Mouse (Mus musculus) G1E-ER4 (cell line): ENCODE results near the gene Gpr19. TPM values are rescaled to one million over a fixed set of nuclear protein-coding genes. Genes with fewer than 3 reads are reported as not detected.

ENCODE experiments used
- GATA1 ChIP-seq: IDR thresholded peaks from one replicate; pipeline ENCODE4 v1.8.0; 2012; ENCODE audit warnings: low read length, inconsistent platforms
- polyA plus RNA-seq: library from polyadenylated mRNA; stranded (reverse); fragments of >175 nt; gene quantifications from 2 replicates; pipeline ENCODE4 v1.2.3, GENCODE M21; 2012

Gpr19 gene
- polyA plus RNA-seq, 1 experiment, result 1.7 TPM

DNA sequence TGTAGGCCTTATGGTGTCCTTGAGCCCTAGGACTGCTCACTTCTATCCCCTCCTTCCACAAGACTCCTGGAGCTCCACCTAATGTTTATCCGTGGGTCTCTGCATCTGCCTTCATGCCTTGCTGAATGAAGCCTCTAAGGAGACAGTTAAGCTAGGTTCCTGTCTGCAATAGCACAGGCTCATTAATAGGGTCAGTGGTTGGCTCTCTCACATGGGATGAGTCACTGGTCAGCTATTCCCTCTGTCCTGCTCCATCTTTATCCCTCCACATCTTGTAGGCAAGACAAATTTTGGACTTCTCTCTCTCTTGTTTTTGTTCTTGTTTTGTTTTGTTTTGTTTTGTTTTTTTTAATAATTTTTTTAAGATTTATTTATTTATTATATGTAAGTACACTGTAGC lies 7.4 kb upstream of the Gpr19 start:
- TF ChIP-seq GATA1, result no peak

DNA sequence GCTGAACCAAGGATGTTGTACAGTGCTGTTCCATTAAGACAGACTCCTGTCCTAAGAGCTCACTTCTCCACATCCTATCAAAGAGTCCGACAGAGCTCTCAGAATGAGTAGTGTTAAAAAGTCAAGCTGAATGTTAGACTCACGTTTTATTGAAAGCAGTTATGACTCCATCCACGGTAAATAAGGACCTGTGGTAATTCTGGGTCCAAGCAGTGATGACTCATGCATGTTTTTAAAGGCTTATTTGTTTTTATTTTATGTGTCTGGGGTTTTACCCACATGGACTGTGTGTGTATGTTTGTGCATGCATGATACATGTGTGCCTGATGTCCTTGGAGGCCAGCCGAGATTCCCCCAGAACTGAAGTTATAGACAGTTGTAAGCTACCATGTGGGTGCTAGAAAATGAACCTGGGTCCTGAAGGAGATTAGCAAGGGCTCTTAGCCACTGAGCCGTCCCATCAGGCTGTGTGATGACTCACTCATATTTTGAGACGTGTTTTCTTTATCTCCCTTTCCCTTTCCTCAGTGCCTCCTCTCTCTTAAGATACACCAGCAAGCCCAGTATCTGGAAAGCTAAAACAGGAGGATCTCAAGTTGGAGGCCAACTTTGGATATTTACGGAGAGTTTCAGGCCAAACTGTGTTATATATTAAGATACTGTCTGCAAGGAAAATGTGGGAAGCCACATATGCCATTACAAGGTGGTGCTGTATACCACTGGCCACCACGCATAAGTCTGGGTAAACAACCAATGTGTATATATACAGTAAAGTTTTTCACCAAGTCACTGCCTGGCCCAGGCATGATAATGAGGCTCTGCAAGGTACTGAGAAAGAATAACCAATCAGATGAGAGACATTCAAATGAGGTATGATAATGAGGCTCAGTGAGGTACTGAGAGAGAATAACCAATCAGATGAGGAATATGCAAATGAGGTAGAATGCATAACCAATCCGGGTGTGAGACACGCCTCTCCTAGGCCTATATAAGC lies 5.8 kb upstream of the Gpr19 start:
- no peak for TF ChIP-seq GATA1

DNA sequence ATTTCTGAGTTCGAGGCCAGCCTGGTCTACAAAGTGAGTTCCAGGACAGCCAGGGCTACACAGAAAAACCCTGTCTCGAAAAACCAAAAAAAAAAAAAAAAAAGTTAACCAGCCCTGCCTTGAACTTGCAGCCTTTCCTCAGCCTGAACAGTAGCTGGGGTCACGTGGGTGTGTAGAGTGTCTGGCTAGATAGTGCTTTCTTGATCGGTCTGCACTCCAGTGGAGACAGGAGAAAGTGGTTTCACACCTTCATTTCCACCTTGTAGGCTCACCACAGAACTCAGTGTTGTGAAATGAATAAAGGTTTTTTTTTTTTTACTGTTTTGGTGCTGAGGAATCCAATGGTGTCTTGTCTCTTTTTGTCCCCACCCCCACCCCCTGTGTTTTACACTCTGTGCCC lies 5.0 kb upstream of the Gpr19 start:
- no peak for TF ChIP-seq GATA1

DNA sequence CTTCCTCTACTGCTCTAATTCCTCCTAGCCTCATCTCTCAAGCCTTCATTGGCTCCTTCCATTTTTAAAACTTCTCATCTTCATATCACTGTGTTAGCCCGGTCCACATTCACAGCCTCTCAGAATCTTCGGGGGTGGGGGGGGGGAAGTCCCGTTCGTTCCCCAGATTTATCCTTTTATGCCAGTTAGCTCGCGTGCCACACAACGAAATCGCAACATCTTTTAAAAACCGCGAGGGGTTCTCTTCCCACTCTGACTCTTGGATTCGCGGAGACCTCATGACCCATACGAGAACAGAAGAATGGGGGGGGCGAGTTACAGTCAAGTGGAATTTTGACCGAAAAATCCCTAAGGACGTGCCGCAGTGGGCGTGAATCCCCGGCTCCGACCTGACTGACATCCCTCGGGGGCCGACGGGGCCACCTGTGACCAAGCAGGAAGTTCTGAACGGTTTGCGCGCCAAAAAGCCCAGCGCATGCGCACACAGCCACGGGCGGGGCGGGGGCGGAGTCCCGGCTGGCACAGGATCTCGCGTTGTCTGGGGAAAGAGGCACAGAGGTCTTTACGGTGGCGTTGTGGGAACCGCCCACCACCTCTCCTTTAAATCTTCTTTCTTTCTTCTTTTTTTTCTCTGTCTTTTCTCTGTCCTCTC lies 809 bp downstream of the Gpr19 start:
- TF ChIP-seq GATA1, result no peak

DNA sequence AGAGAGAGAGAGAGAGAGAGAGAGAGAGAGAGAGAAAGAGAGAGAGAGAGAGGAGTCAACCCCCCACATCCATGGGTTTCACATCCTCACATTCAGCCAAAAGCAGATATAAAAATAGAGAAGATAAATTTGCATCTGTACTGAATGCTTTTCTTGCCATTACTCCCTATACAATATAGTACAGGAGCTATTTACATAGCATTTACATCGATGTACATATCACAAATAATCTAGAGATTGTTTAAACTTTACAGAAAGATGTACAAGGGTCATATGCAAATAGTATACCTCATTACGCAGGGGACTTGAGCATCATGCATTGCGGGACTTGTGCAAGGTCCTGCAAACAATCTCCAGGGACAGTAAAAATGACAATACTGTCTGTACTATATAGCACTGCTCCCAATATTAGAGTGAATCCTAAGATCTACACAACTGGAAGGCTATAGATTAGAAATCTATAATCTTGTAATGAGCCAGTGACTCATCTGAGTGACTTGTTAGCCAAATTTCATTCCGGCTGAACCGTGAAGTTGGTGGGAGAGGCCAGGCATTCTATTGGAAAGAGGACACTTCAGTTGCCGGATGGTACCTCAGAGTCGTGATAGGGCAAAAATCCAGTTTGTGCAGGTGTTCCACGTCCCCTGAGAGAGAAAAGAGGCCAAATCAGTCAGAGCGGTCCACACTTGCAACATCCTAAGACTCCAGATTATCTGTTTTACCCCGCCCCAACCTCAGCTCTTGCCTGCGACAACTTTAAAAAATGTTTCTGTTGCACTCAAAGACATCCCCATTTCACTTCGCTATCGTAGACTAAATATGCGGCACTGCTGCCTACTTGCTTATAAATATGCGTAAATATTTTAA lies 1.6 kb downstream of the Gpr19 start:
- TF ChIP-seq GATA1, result no peak

DNA sequence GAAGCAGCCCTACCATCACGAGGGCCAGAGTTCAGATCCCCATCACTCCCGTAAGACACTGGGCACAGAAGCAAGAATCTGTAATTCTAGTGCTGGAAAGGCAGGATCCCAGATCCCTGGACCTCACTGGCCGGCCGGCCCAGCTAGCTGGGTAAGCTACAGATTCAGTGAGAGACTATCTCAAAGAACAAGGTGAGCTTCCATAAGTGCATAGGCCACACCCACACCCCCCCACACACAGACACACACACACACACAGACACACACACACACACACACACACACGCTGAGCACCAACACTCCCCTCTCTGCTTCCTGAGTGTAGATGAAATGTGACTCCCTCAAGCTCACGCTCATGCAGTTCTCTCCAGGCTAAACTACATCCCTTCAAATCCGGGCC lies 7.9 kb downstream of the Gpr19 start:
- TF ChIP-seq GATA1, result no peak

DNA sequence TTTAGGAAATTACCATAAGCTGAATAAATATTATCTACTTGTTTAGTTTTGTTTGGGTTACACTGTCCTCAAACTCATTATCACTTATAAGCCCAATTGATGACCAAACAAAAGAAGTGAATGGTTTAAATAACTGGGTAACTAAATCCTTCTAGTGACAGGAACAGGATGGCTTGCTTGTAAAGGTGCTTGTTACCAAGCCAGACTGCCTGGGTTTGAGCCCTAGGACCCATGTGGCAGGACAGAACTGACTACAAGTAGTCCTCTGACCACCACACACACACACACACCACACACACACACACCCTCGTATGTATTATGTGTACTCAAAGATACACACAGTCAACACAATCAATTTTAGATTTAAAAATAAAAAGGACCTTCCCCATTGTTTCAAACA lies 8.6 kb downstream of the Gpr19 start:
- TF ChIP-seq GATA1, result no peak

DNA sequence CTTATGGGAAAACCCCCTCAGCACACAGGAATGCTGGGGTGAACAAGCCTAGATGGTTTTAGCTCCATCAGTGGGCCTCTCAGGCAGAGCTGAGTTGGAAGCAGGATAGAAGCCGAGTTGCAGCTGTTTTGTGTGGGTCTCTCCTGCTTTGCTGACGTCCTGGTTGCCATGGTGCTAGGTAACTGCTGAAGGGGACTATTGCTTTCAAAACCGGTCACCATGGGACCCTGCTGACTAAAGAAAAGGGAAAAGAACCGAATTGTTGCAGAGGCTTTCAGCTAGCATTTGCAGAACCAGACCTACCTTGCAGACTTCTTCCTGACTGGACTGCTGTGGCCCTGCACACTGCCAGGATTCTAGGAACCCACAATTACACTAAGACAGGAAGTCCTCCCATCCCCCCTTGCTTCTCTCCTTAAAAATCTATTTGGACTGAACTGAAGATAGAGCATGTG lies 9.8 kb downstream of the Gpr19 start:
- TF ChIP-seq GATA1, result no peak

DNA sequence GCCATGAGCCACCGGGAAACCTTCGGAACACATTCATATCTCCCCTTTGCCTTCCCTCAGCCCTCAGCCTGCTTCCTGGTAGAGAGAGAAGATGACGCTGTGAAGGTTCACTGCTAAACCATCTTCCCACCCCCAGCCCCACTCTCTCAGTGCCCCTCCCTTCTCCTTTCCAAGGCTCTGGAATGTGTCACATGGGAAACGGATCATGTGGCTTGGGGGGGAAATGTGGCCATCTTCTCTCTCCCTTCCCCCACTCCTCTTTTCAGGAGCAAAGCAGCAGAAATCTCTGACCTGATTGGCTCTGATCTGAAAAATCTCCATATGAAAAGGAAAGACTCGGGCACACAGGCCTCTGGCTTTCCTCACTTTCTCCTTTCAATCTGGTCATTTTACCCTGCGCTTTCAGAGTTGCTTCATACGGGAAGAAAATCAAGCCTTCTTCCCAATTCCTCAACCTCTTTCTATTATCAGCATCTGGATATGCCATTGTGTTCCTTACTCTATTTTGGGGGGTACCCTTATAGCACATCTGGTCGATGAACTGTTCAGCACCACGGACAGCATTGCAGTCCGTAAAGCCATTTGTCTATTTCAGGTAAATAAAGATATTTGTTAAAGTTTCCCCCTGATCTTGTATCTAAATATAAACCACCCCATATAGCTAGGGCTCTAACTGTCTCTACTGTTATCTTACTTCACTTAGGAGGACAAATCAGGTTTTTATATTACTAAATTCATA lies 10.5 kb downstream of the Gpr19 start:
- no peak for TF ChIP-seq GATA1

DNA sequence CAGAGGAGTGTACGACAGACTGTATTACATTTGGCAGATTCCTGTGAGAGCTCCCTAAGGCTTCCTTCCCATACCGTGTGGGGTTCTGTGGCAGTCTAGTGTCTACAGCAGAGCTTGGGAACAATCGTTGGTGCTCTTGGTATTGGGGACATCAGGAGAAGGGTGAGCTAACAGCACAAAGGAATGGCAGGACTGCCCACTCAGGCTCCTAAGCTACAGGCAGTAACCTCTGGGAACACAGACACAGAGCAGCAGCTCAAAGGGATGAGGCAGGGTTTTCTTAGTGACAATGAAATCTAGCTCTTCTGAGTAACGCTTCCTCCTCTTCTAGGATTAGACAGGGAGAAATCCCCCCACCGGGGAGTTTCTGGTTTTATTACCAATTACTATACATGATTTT lies 11.4 kb downstream of the Gpr19 start:
- TF ChIP-seq GATA1, result no peak

DNA sequence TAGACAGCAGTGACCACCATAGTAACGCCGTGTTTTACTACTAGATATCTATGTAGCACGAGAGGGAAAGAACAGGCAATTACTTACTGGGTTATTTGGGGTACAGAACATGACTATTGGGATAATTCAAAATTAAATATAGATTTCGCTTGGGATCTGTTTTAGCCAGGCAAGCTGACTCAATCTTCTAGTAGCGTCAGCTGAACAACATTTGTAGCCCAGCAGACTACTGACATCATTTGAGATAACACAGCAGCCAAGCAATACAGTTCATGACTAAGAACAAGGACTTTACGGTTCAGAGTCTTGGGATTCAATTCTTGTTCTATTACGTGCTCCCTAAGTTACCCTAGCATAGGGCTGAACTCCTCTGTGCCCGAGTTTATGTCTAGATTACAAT lies 11.9 kb downstream of the Gpr19 start:
- no peak for TF ChIP-seq GATA1

DNA sequence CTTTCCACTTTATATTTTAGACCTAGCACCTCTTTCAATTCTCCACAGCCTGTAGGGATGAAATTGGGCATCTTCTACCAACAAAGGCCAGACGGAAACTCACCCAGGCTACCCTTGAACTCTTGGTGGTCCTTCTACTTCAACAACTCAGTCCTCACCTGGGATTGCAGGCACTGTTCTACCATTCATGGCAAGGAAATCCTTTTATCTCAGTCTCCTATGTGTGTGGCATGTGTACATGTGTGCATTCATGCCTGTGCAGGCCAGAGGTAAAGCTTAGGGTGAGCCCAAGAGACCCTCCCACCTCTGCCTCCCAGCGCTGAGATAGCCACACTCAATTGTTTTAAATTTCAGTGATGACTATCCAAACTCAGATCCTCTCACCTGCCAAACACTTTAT lies 12.9 kb downstream of the Gpr19 start:
- no peak for TF ChIP-seq GATA1

DNA sequence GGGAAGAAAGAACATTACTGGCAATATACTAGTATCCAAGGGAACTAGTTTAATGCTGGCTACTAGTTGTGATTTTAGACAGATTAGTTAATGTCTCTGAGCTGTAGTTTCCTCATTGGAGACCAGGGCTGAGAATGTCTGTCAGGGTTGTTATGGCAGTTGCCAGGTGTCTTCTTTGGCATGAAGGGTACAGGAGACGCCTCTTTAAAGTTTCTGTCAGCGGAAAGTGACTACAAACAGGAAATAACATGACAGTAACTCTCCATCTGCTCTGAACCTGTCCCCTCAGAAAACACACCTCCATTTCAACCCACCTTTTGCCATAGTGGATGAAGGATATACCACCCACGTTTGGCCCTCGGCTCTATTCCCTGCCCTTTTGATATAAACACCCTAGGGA lies 14.7 kb downstream of the Gpr19 start:
- no peak for TF ChIP-seq GATA1

DNA sequence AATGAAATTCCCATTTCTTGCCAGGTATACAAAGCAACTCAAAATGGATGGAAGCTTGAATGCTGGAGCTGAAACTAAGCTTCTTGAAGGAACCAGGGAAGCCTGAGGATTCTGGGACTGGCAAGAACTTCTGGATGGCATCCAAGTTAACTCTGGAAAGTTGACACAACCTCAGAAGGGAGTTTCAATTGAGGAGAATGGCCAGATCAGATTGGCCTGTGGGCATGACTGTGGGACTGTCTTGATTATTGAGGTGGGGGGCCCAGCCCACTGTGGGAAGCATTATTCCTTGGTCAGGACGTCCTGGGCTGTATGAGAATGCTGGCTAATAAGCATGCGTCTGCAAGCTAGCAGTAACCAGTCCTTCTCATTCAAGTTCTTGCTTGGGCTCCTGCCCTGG lies 18.3 kb downstream of the Gpr19 start:
- no peak for TF ChIP-seq GATA1

DNA sequence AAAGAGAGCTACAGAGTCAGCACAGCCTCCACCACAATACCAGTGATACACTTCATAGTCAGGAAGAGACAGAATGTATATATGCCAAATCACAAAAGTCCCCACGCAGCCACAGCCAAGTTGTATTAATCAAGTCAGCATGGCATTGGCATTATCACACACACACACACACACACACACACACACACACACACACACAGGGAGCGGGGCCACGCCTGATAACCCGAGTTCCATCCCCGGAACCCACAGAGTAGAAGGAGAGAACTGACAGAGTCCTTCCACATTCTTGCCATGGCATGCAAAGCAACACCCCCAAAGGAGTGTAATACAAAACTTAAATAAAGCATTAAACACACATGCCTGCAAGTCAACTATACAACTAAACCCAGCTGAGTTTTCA lies 18.8 kb downstream of the Gpr19 start:
- no peak for TF ChIP-seq GATA1
